Mouse (Mus musculus) heart, embryonic 11.5 days (tissue): ENCODE measurements at regions not wholly inside any gene's neighbourhood (a gene's known extent, or its start where the extent isn't known, plus 50 kb on each side); places are given as distances from the start of the nearest gene placed in this dataset.

Experiments
- ATAC-seq: fragments of 200-750 bp; cut with Nextera tagmentation; replicated peaks from 2 replicates; pipeline ENCODE4 v1.8.0; 2017; ENCODE audit warnings: moderate library complexity; ENCODE audit not compliant: insufficient number of reproducible peaks, low FRiP score, low TSS enrichment
- H3K27ac ChIP-seq: fragments of 300-500 bp; sonication (generic); 2 replicates; pipeline ENCODE4 v1.5.1; 2014; ENCODE audit warnings: mild to moderate bottlenecking, low read depth, low read length
- H3K27me3 ChIP-seq: fragments of 300-500 bp; sonication (generic); 2 replicates; pipeline ENCODE4 v1.6.1; 2014; ENCODE audit warnings: mild to moderate bottlenecking, low read length, mixed read lengths; ENCODE audit not compliant: control insufficient read depth, insufficient read depth
- H3K36me3 ChIP-seq: fragments of 300-500 bp; sonication (generic); 2 replicates; pipeline ENCODE4 v1.6.1; 2014; ENCODE audit warnings: mild to moderate bottlenecking, low read length, moderate library complexity, mixed read lengths; ENCODE audit not compliant: control insufficient read depth, insufficient read depth
- H3K4me1 ChIP-seq: fragments of 300-500 bp; sonication (generic); 2 replicates; pipeline ENCODE4 v1.6.1; 2014; ENCODE audit warnings: low read length; ENCODE audit not compliant: control insufficient read depth, insufficient read depth
- H3K4me2 ChIP-seq: fragments of 300-500 bp; sonication (generic); 2 replicates; pipeline ENCODE4 v1.6.1; 2014; ENCODE audit warnings: mild to moderate bottlenecking, moderate library complexity
- H3K4me3 ChIP-seq: fragments of 300-500 bp; sonication (generic); 2 replicates; pipeline ENCODE4 v1.5.1; 2014; ENCODE audit warnings: low read depth, low read length
- H3K9ac ChIP-seq: fragments of 300-500 bp; sonication (generic); 2 replicates; pipeline ENCODE4 v1.6.1; 2014; ENCODE audit warnings: mild to moderate bottlenecking, low read depth, low read length, moderate library complexity
- H3K9me3 ChIP-seq: fragments of 300-500 bp; sonication (generic); replicated peaks from 2 replicates; pipeline ENCODE4 v1.6.1; 2016; ENCODE audit warnings: low read length; ENCODE audit not compliant: control insufficient read depth
- WGBS: fragments of 180-500 bp; shearing (Covaris S2); extraction: QIAGEN DNeasy Blood & Tissue Kit; methylation state at CpG from one replicate; pipeline ENCODE4 v1.1.7; 2014; ENCODE audit not compliant: insufficient replicate concordance; 5-methylcytosine and 5-hydroxymethylcytosine counted together

DNA sequence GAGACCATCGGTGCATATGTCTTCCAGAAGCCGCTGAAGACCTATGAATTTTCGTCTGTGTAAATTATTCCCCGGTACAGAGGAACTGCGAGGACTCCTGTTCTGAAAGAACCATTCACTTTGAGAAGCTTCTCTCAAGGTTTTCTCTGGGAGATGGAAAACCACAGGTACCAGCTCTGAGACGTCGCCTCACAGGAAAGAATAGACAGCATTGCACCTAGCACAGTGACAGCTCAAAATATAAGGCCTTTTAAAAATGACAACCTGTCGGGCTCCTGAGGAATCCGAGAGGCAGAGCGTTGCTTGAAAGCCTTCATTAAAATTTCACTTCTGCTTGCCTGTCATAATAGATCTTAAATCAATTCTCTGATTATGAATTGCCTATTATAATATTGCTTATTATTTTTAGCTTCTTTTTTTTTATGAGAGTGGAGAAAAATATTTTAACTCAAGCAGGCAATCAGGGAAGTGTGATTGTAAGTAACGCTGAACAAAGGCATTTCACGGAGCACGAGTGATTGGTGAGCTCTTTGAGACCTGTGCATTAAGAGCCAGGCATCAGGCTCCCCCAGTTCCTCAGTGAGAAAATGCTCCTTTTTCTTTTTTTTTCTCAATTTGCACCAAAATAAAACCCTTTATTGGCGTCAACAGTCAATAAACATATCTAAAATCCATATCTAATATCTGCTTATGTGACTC, 191.8 kb downstream of the Atp23 start:
- no peak overlapping the region for H3K4me2 ChIP-seq
- ATAC-seq = no peak
- H3K4me1 ChIP-seq = no peaks in the 10 kb centered on the region
- H3K27me3 ChIP-seq = no peaks in the 10 kb centered on the region
- H3K36me3 ChIP-seq = no peaks in the 10 kb centered on the region
- H3K27ac ChIP-seq = no peak overlapping the region
- H3K4me3 ChIP-seq = no peak overlapping the region
- no peak overlapping the region for H3K9ac ChIP-seq
- 79% methylated on average over 14 of the region's 14 CpGs for WGBS
- H3K9me3 ChIP-seq = no peaks in the 10 kb centered on the region

- no peaks in the 10 kb centered on the region for H3K36me3 ChIP-seq
- no peak overlapping the region for H3K9ac ChIP-seq
- no peak overlapping the region for H3K4me3 ChIP-seq
- H3K4me1 ChIP-seq = no peaks in the 10 kb centered on the region
- no peak overlapping the region for H3K4me2 ChIP-seq
- WGBS = 69% methylated on average over 4 of the region's 4 CpGs
- H3K9me3 ChIP-seq = no peaks in the 10 kb centered on the region
- H3K27ac ChIP-seq = no peak overlapping the region
- no peaks in the 10 kb centered on the region for H3K27me3 ChIP-seq
- no peak for ATAC-seq
Measured at GRCm38 (mm10) chr10:126708730-126709129, 192.4 kb downstream of the Atp23 start.

DNA sequence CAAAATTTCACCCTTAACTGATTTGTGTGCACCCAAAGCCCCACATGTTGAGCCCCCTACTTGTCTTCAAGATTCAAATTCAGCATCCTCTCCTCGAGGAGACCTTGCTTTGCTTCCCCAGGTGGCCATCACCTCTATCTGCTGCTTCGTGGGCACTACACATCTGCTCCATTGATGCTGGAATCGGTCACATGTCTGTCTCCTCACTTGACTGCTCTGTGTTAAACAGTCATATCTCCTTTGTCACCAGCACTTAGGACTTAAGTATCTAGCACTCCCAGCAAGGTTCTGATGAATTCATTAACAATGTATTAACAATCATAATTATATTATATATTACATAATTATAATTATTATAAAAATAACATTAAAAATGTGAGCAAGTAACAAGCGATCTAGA, 192.9 kb downstream of the Atp23 start:
- WGBS = 71% methylated on average over 4 of the region's 4 CpGs
- Histone ChIP-seq H3K27ac (no peak overlapping the region), H3K4me2 (no peak overlapping the region), H3K27me3 (no peaks in the 10 kb centered on the region), H3K4me1 (no peaks in the 10 kb centered on the region), H3K36me3 (no peaks in the 10 kb centered on the region), H3K4me3 (no peak overlapping the region), H3K9me3 (no peaks in the 10 kb centered on the region), H3K9ac (no peak overlapping the region)
- no peak for ATAC-seq

DNA sequence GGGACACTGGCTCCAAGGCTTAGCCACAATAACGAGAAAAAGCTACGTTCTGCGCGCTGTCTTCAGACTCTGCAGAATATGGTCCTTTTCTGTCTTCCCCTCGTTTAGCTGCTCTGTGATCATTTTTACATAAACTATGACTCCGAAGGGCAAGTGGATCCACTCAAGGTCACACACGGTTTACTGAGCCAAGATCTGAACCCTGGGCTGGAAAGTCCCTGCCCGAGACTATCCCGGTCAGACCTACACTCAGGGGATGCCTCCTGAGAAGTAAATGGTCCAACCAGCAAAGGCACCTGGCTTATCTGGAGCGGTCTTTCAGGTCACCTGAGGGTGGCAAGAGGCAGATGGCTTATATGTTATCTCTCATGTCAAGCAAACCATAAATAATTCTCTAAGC, 204.1 kb downstream of the Atp23 start:
- H3K4me1 ChIP-seq = no peaks in the 10 kb centered on the region
- ATAC-seq = no peak
- H3K9me3 ChIP-seq = no peaks in the 10 kb centered on the region
- no peak overlapping the region for H3K9ac ChIP-seq
- H3K4me2 ChIP-seq = no peak overlapping the region
- no peak overlapping the region for H3K4me3 ChIP-seq
- no peaks in the 10 kb centered on the region for H3K27me3 ChIP-seq
- WGBS = 86% methylated on average over 10 of the region's 10 CpGs
- no peaks in the 10 kb centered on the region for H3K36me3 ChIP-seq
- no peak overlapping the region for H3K27ac ChIP-seq

DNA sequence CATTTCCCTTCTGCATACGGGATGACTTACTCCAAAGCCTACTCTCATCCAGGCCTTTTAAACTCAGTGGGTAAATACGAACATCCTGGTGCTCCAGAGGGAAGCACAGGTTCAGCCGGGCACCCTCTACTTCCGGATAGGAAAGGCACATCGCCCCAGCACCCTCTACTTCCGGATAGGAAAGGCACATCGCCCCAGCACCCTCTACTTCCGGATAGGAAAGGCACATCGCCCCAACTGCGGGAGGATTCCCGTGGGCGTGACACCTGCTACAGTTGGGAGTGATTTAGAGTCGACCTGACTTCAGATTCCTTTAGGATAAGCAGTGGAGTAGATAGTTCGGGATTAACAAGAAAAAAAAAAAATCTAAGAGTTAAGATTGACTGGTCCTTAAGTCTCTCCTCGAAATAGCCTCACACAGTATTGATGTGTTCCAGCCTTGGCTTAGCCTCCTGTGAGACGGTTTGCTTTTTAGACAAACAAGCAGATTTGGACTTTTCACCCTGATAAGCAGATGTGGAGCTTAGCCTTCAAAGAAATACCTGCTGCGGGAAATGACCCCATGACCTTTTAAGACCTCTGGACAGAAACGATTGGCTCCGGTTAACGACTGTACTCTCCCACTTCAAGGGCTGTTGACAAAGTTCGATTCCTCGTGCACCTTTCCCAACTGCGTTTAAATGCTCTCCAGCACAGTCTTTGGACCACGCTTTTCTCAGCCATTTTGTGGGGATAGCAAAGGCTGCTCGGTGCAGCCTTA, 210.1 kb downstream of the Atp23 start:
- no peak overlapping the region for H3K9ac ChIP-seq
- H3K27me3 ChIP-seq = no peaks in the 10 kb centered on the region
- H3K4me3 ChIP-seq = no peak overlapping the region
- no peak overlapping the region for H3K27ac ChIP-seq
- H3K4me1 ChIP-seq = no peaks in the 10 kb centered on the region
- ATAC-seq = no peak
- H3K36me3 ChIP-seq = no peaks in the 10 kb centered on the region
- 63% methylated on average over 25 of the region's 25 CpGs for whole genome bisulfite sequencing
- H3K9me3 ChIP-seq = no peaks in the 10 kb centered on the region
- H3K4me2 ChIP-seq = no peak overlapping the region

DNA sequence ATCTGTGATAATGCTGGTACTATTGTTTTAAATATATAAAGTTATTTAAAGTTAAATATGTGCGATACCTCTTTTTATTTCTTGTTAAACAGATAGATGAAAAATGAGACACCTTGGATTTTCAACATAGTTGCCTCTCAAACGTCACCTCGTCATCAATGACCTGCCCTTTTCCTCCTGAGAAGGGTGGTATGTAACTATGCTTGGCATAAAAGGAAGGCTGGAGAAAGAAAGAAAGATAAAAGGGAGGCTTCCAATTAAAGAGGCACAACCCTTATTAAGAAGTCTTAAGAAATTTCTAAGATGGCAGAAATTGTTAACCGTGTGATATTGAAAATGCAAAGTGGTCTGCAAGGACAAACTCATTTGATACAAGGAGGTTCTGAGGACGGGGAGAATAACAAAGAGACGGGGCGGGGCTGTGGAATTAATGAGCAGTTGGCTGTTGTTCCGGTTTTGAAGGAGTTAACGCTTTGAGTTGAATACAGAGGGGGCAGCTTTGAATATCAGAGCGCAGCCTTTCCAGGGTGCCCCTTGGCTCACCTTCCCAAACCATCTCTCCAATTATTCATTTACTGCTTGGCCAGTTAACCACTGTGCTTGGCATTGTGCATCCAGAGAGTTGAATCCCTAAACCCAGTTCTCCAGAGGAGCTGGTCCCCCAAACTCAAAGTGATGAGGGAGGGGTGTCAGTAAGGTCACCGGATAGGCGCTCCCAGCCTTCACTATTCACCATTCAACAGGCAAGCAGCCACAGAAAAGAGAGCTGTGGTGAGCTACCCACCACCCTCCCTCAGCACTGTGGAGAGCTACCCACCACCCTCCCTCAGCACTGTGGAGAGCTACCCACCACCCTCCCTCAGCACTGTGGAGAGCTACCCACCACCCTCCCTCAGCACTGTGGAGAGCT, 220.6 kb downstream of the Atp23 start:
- no peak for ATAC-seq
- Histone ChIP-seq H3K27me3 (no peaks in the 10 kb centered on the region), H3K9ac (no peak overlapping the region), H3K9me3 (no peaks in the 10 kb centered on the region), H3K4me1 (no peaks in the 10 kb centered on the region), H3K27ac (no peak overlapping the region), H3K4me3 (no peak overlapping the region), H3K36me3 (no peaks in the 10 kb centered on the region), H3K4me2 (no peak overlapping the region)
- 14% methylated on average over 12 of the region's 12 CpGs for WGBS

- Histone ChIP-seq H3K4me3 (no peak overlapping the region), H3K27me3 (no peaks in the 10 kb centered on the region), H3K9me3 (no peaks in the 10 kb centered on the region), H3K36me3 (no peaks in the 10 kb centered on the region), H3K9ac (no peak overlapping the region), H3K4me1 (no peaks in the 10 kb centered on the region), H3K4me2 (no peak overlapping the region), H3K27ac (no peak overlapping the region)
- WGBS = 26% methylated on average over 25 of the region's 25 CpGs
- no peak for ATAC-seq
Measured at GRCm38 (mm10) chr10:126679224-126680120, 221.7 kb downstream of the Atp23 start.

DNA sequence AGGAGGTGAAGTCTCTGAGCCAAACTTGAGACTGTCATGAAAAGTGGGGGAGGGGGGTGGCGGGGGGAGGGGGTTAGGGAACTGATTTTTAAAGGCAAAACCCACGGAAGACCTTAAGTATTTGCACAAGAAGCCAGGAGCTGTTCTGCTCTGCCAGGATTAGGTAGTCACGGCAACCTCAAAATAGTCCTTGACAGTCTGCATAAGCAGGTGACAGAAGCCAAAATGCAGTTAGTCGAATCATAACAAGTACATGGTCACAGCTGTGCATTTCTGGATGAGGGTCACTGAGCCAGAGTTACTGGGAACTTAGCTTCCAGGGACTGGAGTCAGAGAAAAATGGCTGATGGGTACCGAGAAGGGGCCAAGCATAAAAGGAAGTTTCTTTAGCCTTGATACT, 227.7 kb downstream of the Atp23 start:
- Histone ChIP-seq H3K36me3 (no peaks in the 10 kb centered on the region), H3K4me3 (no peak overlapping the region), H3K9ac (no peak overlapping the region), H3K4me2 (no peak overlapping the region), H3K9me3 (no peaks in the 10 kb centered on the region), H3K27me3 (no peaks in the 10 kb centered on the region), H3K4me1 (no peaks in the 10 kb centered on the region), H3K27ac (no peak overlapping the region)
- ATAC-seq = no peak
- 58% methylated on average over 5 of the region's 5 CpGs for WGBS
